Comparison of ENCODE assay signal across 8 mouse cellular contexts in genomic region chr17:80560669-80561401, GRCm38 (mm10). TPM values are rescaled to one million over a fixed set of nuclear protein-coding genes. Genes with fewer than 3 reads are reported as not detected.
DNase-seq lines count a peak whose midpoint lies in the region; ATAC-seq lines count a peak whose summit lies in the region.

No protein-coding gene starts in this region.

- 0 out of 2 replicates have a peak, but pooled peaks cover 2% of the 10 kb centered on the region for H3K4me1 ChIP-seq in hindbrain, embryonic 13.5 days (replicated peaks)

- H3K36me3 ChIP-seq in hindbrain, embryonic 13.5 days, result peaks cover 23% of the 10 kb centered on the region

- 21% methylated on average over 12 of the region's 12 CpGs for WGBS in hindbrain, embryonic 13.5 days

- no peaks in the 10 kb centered on the region for H3K27me3 ChIP-seq in hindbrain, embryonic 13.5 days

- ATAC-seq in hindbrain, embryonic 13.5 days (ENCODE audit: low FRiP score), result peak; percentile 67

- no peak overlapping the region for H3K4me3 ChIP-seq in hindbrain, embryonic 13.5 days

- H3K4me2 ChIP-seq in hindbrain, embryonic 13.5 days, result no peak overlapping the region

- H3K27ac ChIP-seq in hindbrain, embryonic 13.5 days, result no peak overlapping the region

- no peak overlapping the region for H3K9ac ChIP-seq in hindbrain, embryonic 13.5 days

- peaks cover 5% of the 10 kb centered on the region; the same call in 1 of the 2 replicates for H3K9me3 ChIP-seq in hindbrain, embryonic 13.5 days

- peak; percentile 86 for DNase-seq in NIH3T3 (ENCODE audit: low read depth)
- DNase-seq in cerebellum, adult 9-10 months, result peak; percentile 82
- peak; percentile 36 to 89 for DNase-seq in frontal cortex, adult 2 months (ENCODE audit: extremely low spot score in 1 of 2, low spot score in 1 of 2)
- DNase-seq in layer of hippocampus, postnatal 14 days (ENCODE audit: low spot score in 2 of 2), result peak; percentile 61 to 77
- peak; percentile 86 for DNase-seq in lung, postnatal 14 days
- DNase-seq in retina, embryonic 14.5 days (ENCODE audit: low spot score), result peak; percentile 85
- DNase-seq in thymus, postnatal 36 days, result peak; percentile 69 to 76

RNA-seq across cellular contexts. Expression of gene Cdkl4, which starts 16.8 kb away (rescaled TPM):
- 7.3 and 8.9 TPM in 2 replicates for polyA plus RNA-seq in frontal cortex, adult 2 months (2012; rRNA removed)
- polyA plus RNA-seq in hindbrain, embryonic 13.5 days (2015; fragmentation: Nextera tagmentation; extraction: Ambion mirVana), result 4.5 and 5.7 TPM in 2 replicates
- 10 to 100 TPM; 13.3 to 15.5 TPM for total RNA-seq in layer of hippocampus, postnatal 14 days (2021)
